Mouse (Mus musculus) cerebellum, adult 11-12 months (tissue): ENCODE measurements around the gene Bcl2l15.

Source experiments
- DNase-seq: peaks from one replicate; pipeline ENCODE4 v3.0.0; 2022

Gene Bcl2l15

DNA sequence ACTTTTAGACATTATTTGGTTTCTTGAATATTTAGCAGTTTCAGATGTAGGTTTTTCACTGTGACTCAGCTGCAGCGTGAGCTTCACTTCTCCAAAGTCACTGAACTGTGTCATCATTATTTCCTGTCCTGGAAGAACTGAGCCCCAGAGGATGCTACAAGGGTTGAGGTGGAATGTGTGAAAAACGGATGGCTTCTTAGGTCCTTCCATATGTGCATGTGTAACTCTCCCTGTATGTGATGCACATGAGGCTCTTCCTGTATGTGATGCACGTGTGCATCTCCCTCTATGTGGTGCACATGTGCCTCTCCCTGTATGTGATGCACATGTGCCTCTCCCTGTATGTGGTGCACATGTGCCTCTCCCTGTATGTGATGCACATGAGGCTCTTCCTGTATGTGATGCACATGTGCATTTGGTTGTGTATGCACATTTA lies 40.3 kb downstream of the Bcl2l15 start:
- DNase-seq: no peak

DNA sequence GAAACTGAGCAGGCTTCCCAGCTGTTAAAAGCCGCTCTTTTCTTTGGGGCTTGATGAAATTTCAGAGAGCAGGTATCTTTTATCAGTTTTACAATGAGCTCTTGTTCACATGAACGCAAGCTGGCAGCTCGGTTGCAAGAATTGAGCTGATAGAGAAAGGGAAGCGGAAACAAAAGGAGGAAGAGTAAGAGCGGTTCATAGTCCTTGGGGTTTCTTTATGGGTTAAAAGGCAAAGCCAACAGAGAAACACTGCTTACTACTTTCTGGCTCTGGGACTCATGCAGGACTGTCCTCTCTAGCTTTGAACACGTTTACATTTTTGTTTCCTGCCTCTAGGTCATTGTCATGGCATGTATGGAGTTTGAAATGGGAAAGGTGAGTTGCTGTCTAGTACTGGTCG lies 41.9 kb downstream of the Bcl2l15 start:
- no peak for DNase-seq

DNA sequence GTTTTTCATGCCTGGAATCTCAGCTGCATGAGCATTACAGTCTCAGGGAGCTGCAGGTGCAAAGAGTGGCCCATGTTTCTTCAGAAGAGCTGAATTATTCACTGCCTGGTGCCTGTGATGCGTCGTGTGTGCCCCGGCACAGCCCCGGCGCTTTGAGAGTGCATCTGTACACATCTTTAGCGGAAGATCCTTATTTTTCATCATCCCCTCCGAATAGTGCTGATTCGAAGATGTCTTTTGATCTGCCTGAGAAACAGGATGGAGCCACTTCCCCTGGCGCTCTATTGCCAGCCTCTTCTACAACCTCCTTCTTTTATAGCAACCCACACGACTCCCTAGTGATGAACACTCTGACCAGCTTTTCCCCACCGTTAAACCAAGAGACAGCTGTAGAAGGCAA lies 53.5 kb downstream of the Bcl2l15 start:
- DNase-seq: no peak

DNA sequence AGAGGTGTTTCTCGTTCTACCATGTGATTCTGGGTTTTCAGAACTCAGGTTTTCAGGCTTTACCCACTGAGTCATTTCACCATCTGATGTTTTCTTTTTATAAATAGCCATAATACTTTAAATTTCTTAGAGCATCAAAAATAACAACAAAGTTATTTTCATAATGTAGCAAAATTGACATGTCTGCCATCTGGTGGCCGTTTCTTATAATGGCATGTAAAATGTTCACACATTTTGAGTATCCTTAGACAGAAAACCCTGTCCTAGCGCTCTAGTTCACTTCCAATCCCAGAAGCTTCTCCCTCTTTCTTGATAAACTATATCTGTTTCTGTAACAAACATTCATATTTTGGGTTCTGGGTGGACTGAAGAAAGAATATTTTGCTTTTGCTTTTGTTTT lies 55.2 kb downstream of the Bcl2l15 start:
- no peak for DNase-seq

DNA sequence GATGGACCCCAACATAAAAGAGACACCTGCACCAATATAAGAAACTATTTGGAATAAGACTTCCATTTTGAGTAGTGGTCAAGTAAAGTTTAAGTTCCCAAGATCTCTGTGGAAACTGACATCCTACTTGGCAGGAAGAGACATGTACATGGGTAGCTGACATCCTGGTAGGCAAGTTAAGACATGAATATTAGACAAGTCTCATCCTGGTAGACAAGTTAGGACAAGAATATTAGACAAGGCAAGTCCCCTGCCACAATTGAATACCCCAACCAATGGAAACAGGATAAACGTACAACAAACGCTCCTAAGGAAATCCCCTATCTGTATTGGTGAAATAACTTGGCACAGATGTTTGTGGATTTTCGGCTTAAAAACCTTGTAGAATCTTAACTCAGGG lies 61.0 kb downstream of the Bcl2l15 start:
- DNase-seq: no peak
